Mouse (Mus musculus) embryonic fibroblast, embryonic 13.5 days (primary cell): ENCODE measurements around the gene Mdga1.

Experiments
- CTCF ChIP-seq: IDR thresholded peaks from 2 replicates; pipeline ENCODE4 v1.5.1; 2011; ENCODE audit warnings: mild to moderate bottlenecking, control low read depth, low read length, moderate library complexity, borderline replicate concordance; ENCODE audit not compliant: insufficient read depth
- POLR2A ChIP-seq: IDR thresholded peaks from 2 replicates; pipeline ENCODE4 v1.6.1; 2011; ENCODE audit warnings: low read depth, mild to moderate bottlenecking, control low read depth, low read length, moderate library complexity

- TF ChIP-seq POLR2A (no peak), CTCF (no peak)
Observed at GRCm38 (mm10) chr17:29788573-29788972, 181.3 kb downstream of the Mdga1 start.
